Comparison of ENCODE assay signal across 22 mouse cellular contexts in genomic region chr9:28909738-28910137, GRCm38 (mm10).
DNase-seq lines count a peak whose midpoint lies in the region; ATAC-seq and TF ChIP-seq lines count a peak whose summit lies in the region.
"Had no signal": no experiment of that assay in that cellular context is flagged by ENCODE, and none has a peak within 500 bp of the region (broad histone marks: within the 10 kb centered on the region; RNA-seq: fewer than 3 reads in every experiment).

No protein-coding gene starts in this region.

- in situ Hi-C loops in Patski (cut with MboI; ENCODE audit: low pct_unique_long_range_greater_than_20kb), result no loop called here

- CTCF ChIA-PET in Patski (lab: Charles Lee), result no interaction called here

- no peak overlapping the region for H3K27ac ChIP-seq in heart, embryonic 11.5 days (ENCODE audit: low read depth, low read length)
- no peak overlapping the region for H3K27ac ChIP-seq in forebrain, embryonic 16.5 days (ENCODE audit: low read length)

- H3K27me3 ChIP-seq in heart, embryonic 11.5 days (ENCODE audit: control insufficient read depth, insufficient read depth, low read length), result no peaks in the 10 kb centered on the region
- peaks cover 7% of the 10 kb centered on the region for H3K27me3 ChIP-seq in Patski
- no peaks in the 10 kb centered on the region for H3K27me3 ChIP-seq in forebrain, embryonic 16.5 days (replicated peaks; ENCODE audit: control insufficient read depth, insufficient read depth, low read length)
- H3K27me3 ChIP-seq: CH12.LX had no signal

- TF ChIP-seq CTCF in Patski (IDR thresholded peaks at IDR 0.05), result no peak

- H3K9me3 ChIP-seq in heart, embryonic 11.5 days (replicated peaks; ENCODE audit: control insufficient read depth, low read length), result no peaks in the 10 kb centered on the region
- no peaks in the 10 kb centered on the region for H3K9me3 ChIP-seq in forebrain, embryonic 16.5 days (ENCODE audit: control insufficient read depth, low read length)

- H3K4me2 ChIP-seq in heart, embryonic 11.5 days, result no peak overlapping the region
- H3K4me2 ChIP-seq in forebrain, embryonic 16.5 days (ENCODE audit: low read length), result no peak overlapping the region

- POLR2A ChIA-PET in Patski (lab: Charles Lee), result no interaction called here

- no peaks in the 10 kb centered on the region for H3K36me3 ChIP-seq in heart, embryonic 11.5 days (ENCODE audit: control insufficient read depth, insufficient read depth, low read length)
- H3K36me3 ChIP-seq in forebrain, embryonic 16.5 days (ENCODE audit: control insufficient read depth, insufficient read depth), result no peaks in the 10 kb centered on the region
- H3K36me3 ChIP-seq: G1E had no signal

- WGBS in heart, embryonic 11.5 days (ENCODE audit: insufficient replicate concordance), result 71% methylated on average over 4 of the region's 4 CpGs
- 93% methylated on average over 4 of the region's 4 CpGs for WGBS in forebrain, embryonic 16.5 days

- no peak overlapping the region for H3K9ac ChIP-seq in heart, embryonic 11.5 days (ENCODE audit: low read depth, low read length)
- no peak overlapping the region for H3K9ac ChIP-seq in forebrain, embryonic 16.5 days (replicated peaks; ENCODE audit: low read depth, low read length)

- no peak overlapping the region for H3K4me3 ChIP-seq in heart, embryonic 11.5 days (ENCODE audit: low read depth, low read length)
- no peak overlapping the region for H3K4me3 ChIP-seq in forebrain, embryonic 16.5 days (replicated peaks; ENCODE audit: low read length)

- no peak for ATAC-seq in heart, embryonic 11.5 days (replicated peaks; ENCODE audit: insufficient number of reproducible peaks, low FRiP score, low TSS enrichment)
- peak; percentile 75 for ATAC-seq in Patski
- ATAC-seq in erythroblast, adult 5-6 weeks (replicated peaks; ENCODE audit: low FRiP score, poor library complexity, severe bottlenecking), result no peak
- no peak for ATAC-seq in forebrain, embryonic 16.5 days
- ATAC-seq: activated CD4-positive, CD25-positive, alpha-beta regulatory T cell, adult 4 months; CD4-positive, CD25-positive, alpha-beta regulatory T cell, adult 4 months had no signal

- peak; percentile 31 for DNase-seq in heart, adult 11 months
- DNase-seq in 3T3-L1 (ENCODE audit: low read depth, low spot score), result peak; percentile 73
- no peak for DNase-seq in Patski (ENCODE audit: low read depth, low spot score)
- DNase-seq: adrenal gland, adult 2 months; adrenal gland, adult 8-10 months; adrenal gland, postnatal 10 days; adrenal gland, postnatal 14 days; adrenal gland, postnatal 25 days; adrenal gland, postnatal 36 days; B cell, adult 2 months; cerebellum, adult 11 months; cerebellum, adult 11-12 months; cerebellum, adult 18-20 months; cerebellum, adult 2 months; cerebellum, adult 8-10 months had no signal

- H3K4me1 ChIP-seq in heart, embryonic 11.5 days (ENCODE audit: control insufficient read depth, insufficient read depth, low read length), result no peaks in the 10 kb centered on the region
- H3K4me1 ChIP-seq in forebrain, embryonic 16.5 days (replicated peaks; ENCODE audit: control insufficient read depth, insufficient read depth, low read length), result no peaks in the 10 kb centered on the region; the same call in 1 of the 2 replicates
